Mouse (Mus musculus) stomach, postnatal 0 days (tissue): Measurements from ENCODE around the gene Zfp804a. TPM values are rescaled to one million over a fixed set of nuclear protein-coding genes. Genes with fewer than 3 reads are reported as not detected.

Source experiments
- ATAC-seq: fragments of 200-750 bp; cut with Nextera tagmentation; 2 replicates; pipeline ENCODE4 v1.8.0; 2017; ENCODE audit not compliant: low FRiP score, low TSS enrichment
- DNase-seq: peaks from one replicate; pipeline ENCODE4 v3.0.0-alpha.2; 2016; ENCODE audit warnings: low spot score
- H3K27ac ChIP-seq: fragments of 300-500 bp; sonication (generic); replicated peaks from 2 replicates; pipeline ENCODE4 v1.5.1; 2014; ENCODE audit warnings: mild to moderate bottlenecking, control low read depth
- H3K27me3 ChIP-seq: fragments of 300-500 bp; sonication (generic); 2 replicates; pipeline ENCODE4 v1.6.1; 2014; ENCODE audit warnings: low read length; ENCODE audit not compliant: control insufficient read depth, insufficient read depth
- H3K36me3 ChIP-seq: fragments of 300-500 bp; sonication (generic); 2 replicates; pipeline ENCODE4 v1.6.1; 2014; ENCODE audit warnings: low read length, mixed read lengths; ENCODE audit not compliant: control insufficient read depth, insufficient read depth
- H3K4me1 ChIP-seq: fragments of 300-500 bp; sonication (generic); replicated peaks from 2 replicates; pipeline ENCODE4 v1.6.1; 2014; ENCODE audit warnings: antibody characterized with exemption; ENCODE audit not compliant: control insufficient read depth, insufficient read depth
- H3K4me2 ChIP-seq: fragments of 300-500 bp; sonication (generic); replicated peaks from 2 replicates; pipeline ENCODE4 v1.6.1; 2014; ENCODE audit warnings: low read depth, mild to moderate bottlenecking, control low read depth, moderate library complexity
- H3K4me3 ChIP-seq: fragments of 300-500 bp; sonication (generic); 2 replicates; pipeline ENCODE4 v1.5.1; 2014; ENCODE audit warnings: low read depth, low read length, control low read depth
- H3K9ac ChIP-seq: fragments of 300-500 bp; sonication (generic); 2 replicates; pipeline ENCODE4 v1.6.1; 2014; ENCODE audit warnings: mild to moderate bottlenecking, low read length, control low read depth, mixed read lengths
- H3K9me3 ChIP-seq: fragments of 300-500 bp; sonication (generic); 2 replicates; pipeline ENCODE4 v1.6.1; 2016; ENCODE audit warnings: low read length; ENCODE audit not compliant: control insufficient read depth
- CTCF ChIP-seq: IDR thresholded peaks from 2 replicates; pipeline ENCODE4 v1.5.1; 2016; ENCODE audit warnings: antibody characterized with exemption, low read depth, mild to moderate bottlenecking, moderate library complexity
- EP300 ChIP-seq: optimal IDR thresholded peaks from 2 replicates; pipeline ENCODE3; 2016; ENCODE audit warnings: antibody characterized with exemption
- WGBS: fragments of 180-500 bp; shearing (Covaris S2); extraction: QIAGEN DNeasy Blood & Tissue Kit; methylation state at CpG from one replicate; pipeline ENCODE4 v1.1.7; 2014; 5-methylcytosine and 5-hydroxymethylcytosine counted together
- polyA plus RNA-seq: library from polyadenylated mRNA; unstranded; fragments of >200 nt; fragmentation: Nextera tagmentation; extraction: Ambion mirVana; gene quantifications from 2 replicates; pipeline ENCODE4 v1.2.1, GENCODE M21; 2015

The Zfp804a gene
- polyA plus RNA-seq, 1 experiment from 2014 or later = 0.75 TPM

- Histone ChIP-seq H3K4me1 (no peaks in the 10 kb centered on the region), H3K4me2 (no peak overlapping the region), H3K36me3 (no peaks in the 10 kb centered on the region), H3K27ac (no peak overlapping the region), H3K9ac (no peak overlapping the region), H3K9me3 (no peaks in the 10 kb centered on the region), H3K4me3 (no peak overlapping the region), H3K27me3 (no peaks in the 10 kb centered on the region)
- 85% methylated on average over 2 of the region's 2 CpGs for WGBS
- TF ChIP-seq EP300 (no peak), CTCF (no peak)
- ATAC-seq = no peak
- no peak for DNase-seq
These were observed 60.6 kb downstream of the Zfp804a start for GRCm38 (mm10) chr2:82113650-82114049.

DNA sequence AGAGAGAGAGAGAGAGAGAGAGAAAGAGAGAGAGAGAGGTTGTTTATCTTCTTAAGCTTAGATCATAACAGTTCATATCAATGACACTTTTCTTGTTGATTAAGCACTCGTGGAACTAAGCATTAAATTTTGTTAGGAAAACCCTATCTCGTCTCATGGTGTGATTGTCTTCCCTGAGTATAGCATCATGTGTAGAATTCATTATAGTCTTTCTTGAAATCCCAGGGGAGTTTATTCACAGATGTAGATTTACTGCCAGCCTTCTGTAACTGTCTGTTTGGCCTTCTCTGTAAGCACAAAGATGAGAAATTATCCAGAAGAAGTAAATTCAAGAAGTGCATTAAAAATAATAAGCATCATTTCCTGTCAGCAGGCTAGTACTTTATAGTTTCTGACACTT lies 66.6 kb downstream of the Zfp804a start:
- H3K9ac ChIP-seq = no peak overlapping the region
- no peaks in the 10 kb centered on the region for H3K4me1 ChIP-seq
- TF ChIP-seq EP300 (no peak), CTCF (no peak)
- H3K9me3 ChIP-seq = no peaks in the 10 kb centered on the region
- DNase-seq (no peak), ATAC-seq (no peak)
- H3K4me2 ChIP-seq = no peak overlapping the region
- H3K27me3 ChIP-seq = no peaks in the 10 kb centered on the region
- H3K4me3 ChIP-seq = no peak overlapping the region
- H3K27ac ChIP-seq = no peak overlapping the region
- no peaks in the 10 kb centered on the region for H3K36me3 ChIP-seq
- WGBS = 23% methylated on average over 2 of the region's 2 CpGs

GRCm38 (mm10) chr2:82178693-82179092 lies 125.7 kb downstream of the Zfp804a start:
- Histone ChIP-seq H3K9ac (no peak overlapping the region), H3K4me2 (no peak overlapping the region), H3K4me1 (no peaks in the 10 kb centered on the region), H3K27ac (no peak overlapping the region), H3K4me3 (no peak overlapping the region), H3K27me3 (no peaks in the 10 kb centered on the region), H3K9me3 (no peaks in the 10 kb centered on the region), H3K36me3 (no peaks in the 10 kb centered on the region)
- peak; percentile 84 for TF ChIP-seq EP300
- TF ChIP-seq CTCF = no peak
- ATAC-seq (0 out of 2 replicates have a peak, but pooled peaks have one; percentile 64), DNase-seq (no peak)
- WGBS = 68% methylated on average over 2 of the region's 2 CpGs

GRCm38 (mm10) chr2:82181010-82181409 lies 128.0 kb downstream of the Zfp804a start:
- H3K4me1 ChIP-seq = no peaks in the 10 kb centered on the region
- no peaks in the 10 kb centered on the region for H3K27me3 ChIP-seq
- WGBS = 72% methylated on average over 1 of the region's 1 CpGs
- H3K4me2 ChIP-seq = no peak overlapping the region
- no peaks in the 10 kb centered on the region for H3K36me3 ChIP-seq
- DNase-seq (no peak), ATAC-seq (peak; percentile 79)
- no peak overlapping the region for H3K27ac ChIP-seq
- no peaks in the 10 kb centered on the region for H3K9me3 ChIP-seq
- H3K4me3 ChIP-seq = no peak overlapping the region
- no peak for TF ChIP-seq CTCF
- TF ChIP-seq EP300 = no peak
- H3K9ac ChIP-seq = no peak overlapping the region

GRCm38 (mm10) chr2:82199901-82200300 lies 146.9 kb downstream of the Zfp804a start:
- Histone ChIP-seq H3K27ac (no peak overlapping the region), H3K36me3 (no peaks in the 10 kb centered on the region), H3K27me3 (no peaks in the 10 kb centered on the region), H3K4me3 (no peak overlapping the region), H3K4me1 (no peaks in the 10 kb centered on the region), H3K9ac (no peak overlapping the region), H3K9me3 (no peaks in the 10 kb centered on the region), H3K4me2 (no peak overlapping the region)
- peak; percentile 97 for ATAC-seq
- WGBS = 57% methylated on average over 5 of the region's 5 CpGs
- TF ChIP-seq EP300 (no peak), CTCF (no peak)
- peak; percentile 19 for DNase-seq

- no peaks in the 10 kb centered on the region for H3K27me3 ChIP-seq
- TF ChIP-seq EP300 (no peak), CTCF (no peak)
- H3K4me1 ChIP-seq = no peaks in the 10 kb centered on the region
- WGBS = 60% methylated on average over 5 of the region's 5 CpGs
- H3K9ac ChIP-seq = no peak overlapping the region
- H3K4me2 ChIP-seq = no peak overlapping the region
- ATAC-seq (0 out of 2 replicates have a peak, but pooled peaks have one; percentile 39), DNase-seq (no peak)
- H3K4me3 ChIP-seq = no peak overlapping the region
- no peaks in the 10 kb centered on the region for H3K9me3 ChIP-seq
- H3K36me3 ChIP-seq = no peaks in the 10 kb centered on the region
- H3K27ac ChIP-seq = peak overlapping the region; percentile 69
These were observed 147.6 kb downstream of the Zfp804a start for GRCm38 (mm10) chr2:82200616-82201015.
